Mouse (Mus musculus) heart, postnatal 25 days (tissue): ENCODE results near the gene Arap1. TPM values are rescaled to one million over a fixed set of nuclear protein-coding genes. Genes with fewer than 3 reads are reported as not detected.

Source experiments
- DNase-seq: peaks from one replicate; pipeline ENCODE4 v3.0.0; 2022; ENCODE audit warnings: low spot score
- intact Hi-C: fragments of 180-260 bp; cut with DNase I; formaldehyde crosslinking; loops from one replicate; pipeline ENCODE4 v1.15.1; 2025
- total RNA-seq, 2 experiments: library from RNA; stranded (reverse); gene quantifications; 2 replicates each; pipeline ENCODE4 v1.2.3; 2021

The Arap1 gene
- total RNA-seq, 2 experiments from 2014 or later = 31.6 to 35.9 TPM

DNA sequence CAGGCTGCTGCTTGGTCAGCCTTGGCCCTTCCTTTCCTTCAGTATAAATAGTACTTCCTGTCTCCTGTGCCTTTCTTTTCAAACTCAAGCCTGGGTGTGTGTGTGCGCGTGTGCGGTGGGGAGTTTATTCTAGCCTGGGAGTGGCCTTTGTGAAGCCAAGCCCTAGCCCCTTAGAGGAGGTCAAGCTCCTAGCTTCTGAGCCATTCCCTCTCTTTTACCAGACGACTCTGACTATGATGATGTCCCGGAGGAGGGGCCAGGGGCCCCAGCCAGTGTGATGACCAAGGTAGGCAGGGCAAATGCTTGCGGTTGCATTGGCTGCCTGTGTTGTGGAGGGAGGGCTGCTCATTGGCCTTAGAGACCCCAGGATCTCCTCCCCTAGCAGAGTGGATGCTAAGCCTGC, 37.5 kb downstream of the Arap1 start:
- no peak for DNase-seq
- intact Hi-C loops = no loop called here

DNA sequence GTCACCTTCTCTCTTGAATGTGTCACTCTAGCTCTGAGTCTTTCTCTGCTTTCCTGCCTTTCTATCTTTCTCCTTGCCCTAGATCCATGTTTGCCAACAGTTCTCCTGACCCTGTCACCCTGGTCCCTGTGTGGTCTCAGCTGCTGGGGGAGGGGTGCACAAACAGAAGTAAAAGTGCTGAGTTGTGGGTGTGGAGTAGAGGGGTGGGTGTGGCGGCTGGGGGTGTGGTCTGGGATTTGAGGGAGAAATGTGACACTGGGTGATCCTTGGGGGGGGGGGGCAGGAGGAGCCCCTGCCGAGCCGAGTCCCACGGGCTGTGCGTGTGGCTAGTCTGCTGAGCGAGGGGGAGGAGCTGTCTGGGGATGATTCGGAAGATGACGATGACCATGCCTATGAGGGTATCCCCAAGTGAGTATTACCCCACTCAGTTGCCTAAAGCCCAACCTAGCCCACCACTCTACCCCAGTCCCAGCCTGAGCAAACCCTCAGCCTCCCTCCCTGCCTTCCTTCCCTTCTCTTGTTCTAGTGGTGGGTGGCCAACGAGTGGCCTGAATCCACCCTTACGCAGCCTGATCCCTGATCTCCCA, 38.1 kb downstream of the Arap1 start:
- no peak for DNase-seq
- intact Hi-C loops = no loop called here

DNA sequence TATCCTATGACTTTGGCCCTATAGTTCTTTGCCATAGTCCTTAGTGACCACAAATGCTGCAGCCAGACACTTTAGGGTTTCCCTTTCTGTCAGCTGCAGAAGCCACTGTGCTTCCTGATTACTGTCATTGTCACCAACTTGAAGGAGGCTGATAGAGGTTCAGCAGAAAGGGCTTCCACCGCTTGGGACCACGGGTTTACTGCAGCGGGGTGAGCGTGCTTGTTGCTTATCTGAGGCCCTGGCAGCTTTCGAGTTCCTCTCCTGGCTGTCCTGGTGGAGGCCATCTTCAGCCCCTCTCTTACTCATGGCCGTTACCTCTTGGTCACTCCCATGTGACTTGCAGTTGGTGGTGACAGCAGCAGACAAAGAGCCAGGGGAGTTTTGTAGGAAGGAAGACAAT, 41.4 kb downstream of the Arap1 start:
- no peak for DNase-seq
- intact Hi-C loops = no loop called here

DNA sequence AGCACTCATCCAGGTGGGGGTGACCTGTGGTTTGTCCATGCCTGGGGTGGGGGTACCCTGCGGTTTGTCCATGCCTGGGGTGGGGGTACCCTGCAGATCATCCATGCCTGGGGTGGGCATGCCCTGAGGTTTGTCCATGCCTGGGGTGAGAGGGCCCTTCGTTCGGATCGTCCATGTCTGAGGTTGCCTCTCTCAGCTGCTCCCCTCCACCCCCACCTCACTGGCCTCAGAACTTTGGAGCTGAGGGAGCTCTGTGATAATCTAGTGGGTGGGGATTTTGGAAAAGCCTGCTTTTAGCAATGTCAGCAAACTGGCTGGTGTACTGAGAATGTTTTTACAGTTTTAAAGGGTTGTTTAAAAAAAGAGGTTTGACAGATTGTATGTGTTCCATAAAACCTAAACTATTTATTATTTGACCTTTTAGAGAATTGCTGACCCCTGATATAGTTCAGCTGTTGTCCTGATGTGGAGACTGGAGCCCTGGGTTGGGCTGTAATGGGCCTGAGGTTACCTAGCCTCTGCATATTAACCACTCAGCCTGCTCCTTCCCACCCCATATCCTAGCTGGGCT, 44.1 kb downstream of the Arap1 start:
- intact Hi-C loops = no loop called here
- no peak for DNase-seq

DNA sequence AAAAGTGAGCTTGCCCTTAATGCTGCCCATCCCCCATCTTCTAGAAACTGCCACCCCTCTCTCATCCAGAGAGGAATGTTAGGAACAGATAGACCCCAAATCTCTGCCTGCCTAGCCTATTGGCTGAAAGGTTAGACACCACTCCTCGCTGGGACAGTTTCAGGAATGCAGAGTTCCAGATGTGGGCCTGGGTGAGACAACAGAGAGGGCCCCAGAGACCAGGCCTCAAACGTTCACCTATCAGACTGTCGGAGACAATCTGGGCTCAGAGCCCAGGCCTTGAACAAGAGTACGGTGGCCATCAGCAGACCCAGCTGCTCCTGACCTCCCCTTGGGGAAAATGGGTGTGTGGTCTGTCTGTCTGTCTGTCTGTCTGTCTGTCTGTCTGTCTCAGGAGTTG, 45.1 kb downstream of the Arap1 start:
- DNase-seq = no peak
- intact Hi-C loops = no loop called here

DNA sequence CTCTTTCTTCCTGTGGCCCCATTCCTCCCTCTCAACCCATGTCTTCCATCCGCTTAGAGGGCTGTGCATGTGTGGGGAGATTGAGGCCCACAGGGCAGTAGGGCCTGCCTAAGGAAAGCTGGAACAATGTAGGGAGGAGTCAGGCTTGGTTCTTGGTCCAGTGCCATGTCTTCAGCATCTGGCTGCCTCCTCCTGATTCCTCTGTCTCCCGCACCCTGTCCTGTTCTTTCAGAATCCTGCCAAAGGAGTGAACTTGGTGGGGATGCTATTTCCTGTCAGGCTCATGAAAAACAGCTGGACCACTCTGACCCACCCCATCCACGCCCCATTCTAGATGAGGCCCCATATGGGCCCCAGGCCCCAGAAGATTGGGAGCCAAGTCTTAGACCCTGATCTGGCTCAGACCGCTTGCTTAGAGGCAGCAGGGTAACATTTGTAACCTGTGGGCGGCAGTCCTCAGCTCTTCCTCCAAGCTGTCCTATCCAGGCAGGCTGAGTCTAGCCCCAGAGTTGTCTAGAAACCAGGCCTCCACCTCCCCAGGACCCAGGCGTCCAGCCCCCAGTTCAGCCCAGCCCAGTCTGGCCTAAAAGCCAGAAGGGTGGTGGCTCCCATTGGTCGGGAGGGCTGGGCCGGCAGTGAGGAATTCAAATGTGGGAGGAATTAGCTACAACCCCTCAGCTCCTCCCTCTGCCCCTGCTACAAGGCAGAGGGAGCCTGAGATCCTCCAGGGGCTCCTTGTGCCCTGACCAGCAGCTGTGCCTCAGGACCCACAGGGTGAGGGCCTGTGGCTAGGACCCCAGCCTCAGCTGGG, 46.0 kb downstream of the Arap1 start:
- intact Hi-C loops = no loop called here

DNA sequence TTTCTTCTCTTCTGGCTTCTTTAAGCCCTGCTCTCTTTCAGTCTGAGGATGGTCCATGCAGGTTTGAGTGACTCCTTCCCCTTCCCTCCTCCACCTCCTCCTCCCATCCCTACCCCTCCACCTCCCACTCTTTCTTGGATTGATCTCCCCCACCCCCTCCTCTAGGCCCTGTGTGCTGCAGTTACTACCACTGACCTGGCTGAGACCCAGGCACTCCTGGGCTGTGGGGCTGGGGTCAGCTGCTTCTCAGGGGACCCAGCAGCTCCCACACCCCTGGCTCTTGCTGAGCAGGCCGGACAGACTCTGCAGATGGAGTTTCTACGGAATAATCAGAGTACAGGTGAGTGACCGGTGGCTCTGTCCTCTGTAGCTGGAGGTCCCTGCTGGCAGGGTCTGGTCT, 46.7 kb downstream of the Arap1 start:
- no peak for DNase-seq
- intact Hi-C loops = no loop called here

More for the DNA sequence above, 46.0 kb downstream of the Arap1 start:
- peak; percentile 85 for DNase-seq

DNA sequence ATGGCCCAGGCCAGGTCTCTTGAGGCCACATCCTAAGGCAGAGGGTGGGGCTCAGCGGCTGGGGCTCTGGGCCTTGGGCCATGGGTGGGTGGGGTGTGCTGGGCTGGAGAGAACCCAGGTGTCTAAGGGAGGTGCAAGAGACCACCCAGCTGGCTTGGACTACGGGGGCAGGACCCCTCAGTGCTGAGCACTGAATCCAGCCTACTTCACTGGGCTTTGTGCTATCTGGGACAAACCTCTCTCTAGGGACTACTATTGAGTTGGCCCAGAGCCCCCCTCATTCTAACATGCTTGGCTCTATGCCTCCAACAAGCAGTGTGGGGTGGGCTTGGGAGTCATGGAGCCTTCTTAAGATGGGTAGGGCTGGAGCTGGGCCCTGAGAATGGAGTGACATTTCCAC, 47.6 kb downstream of the Arap1 start:
- DNase-seq = no peak
- intact Hi-C loops = no loop called here

DNA sequence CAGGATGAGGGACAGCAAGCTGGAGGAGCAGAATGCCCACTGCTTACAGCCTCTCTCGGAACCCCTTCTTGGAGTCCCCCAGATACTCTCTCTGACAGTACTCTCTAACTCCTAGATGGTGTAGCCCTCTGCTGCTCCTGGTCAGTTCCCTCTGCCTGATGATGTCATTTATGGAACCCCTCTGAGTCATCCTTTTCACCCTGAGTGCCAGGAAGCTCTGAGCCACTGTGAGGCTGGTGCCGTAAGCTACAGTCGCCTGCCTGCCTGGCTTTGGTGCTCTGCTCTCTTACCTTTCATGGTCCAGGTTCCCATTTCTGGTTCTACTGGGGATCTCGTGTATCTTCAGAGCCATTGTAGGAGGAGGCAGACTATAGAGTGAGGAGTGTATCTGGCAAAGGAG, 49.3 kb downstream of the Arap1 start:
- intact Hi-C loops = no loop called here
- no peak for DNase-seq

DNA sequence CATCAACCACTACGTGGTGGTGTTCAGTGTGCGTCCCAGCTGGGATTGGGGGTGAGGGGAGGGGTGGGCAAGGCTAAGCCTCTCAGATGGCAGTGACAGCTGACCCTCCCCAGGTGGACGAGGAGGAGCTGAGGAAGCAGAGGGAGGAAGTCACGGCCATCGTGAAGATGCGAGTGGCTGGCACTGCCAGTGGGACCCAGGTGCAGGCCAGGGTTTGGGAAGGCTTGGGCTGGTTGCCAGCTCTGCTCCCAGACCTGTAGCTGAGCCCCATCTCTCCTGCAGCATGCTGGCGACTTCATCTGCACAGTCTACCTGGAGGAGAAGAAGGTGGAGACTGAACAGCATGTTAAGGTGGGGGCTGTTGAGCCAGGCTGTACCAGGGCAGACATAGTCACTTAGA, 53.6 kb downstream of the Arap1 start:
- intact Hi-C loops = no loop called here
- DNase-seq = no peak

DNA sequence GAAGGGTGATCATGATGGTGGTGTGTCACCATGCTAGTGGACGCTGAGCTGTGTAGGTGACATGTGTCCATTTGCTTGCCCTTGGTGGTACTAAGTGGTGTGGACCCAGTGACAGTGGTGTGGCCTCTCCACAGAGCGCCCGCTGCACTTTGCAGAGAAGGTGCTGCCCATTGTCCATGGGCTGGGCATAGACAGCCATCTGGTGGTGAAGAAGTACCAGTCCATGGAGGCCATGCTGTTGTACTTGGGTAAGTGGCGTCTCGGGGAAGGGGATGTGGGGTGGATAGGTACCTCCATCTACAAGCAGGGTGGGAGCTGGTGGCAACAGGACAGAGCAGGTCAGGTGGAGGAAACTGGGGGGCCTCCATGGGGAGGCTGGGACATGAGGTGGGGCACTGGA, 56.0 kb downstream of the Arap1 start:
- intact Hi-C loops = no loop called here
- DNase-seq = no peak

DNA sequence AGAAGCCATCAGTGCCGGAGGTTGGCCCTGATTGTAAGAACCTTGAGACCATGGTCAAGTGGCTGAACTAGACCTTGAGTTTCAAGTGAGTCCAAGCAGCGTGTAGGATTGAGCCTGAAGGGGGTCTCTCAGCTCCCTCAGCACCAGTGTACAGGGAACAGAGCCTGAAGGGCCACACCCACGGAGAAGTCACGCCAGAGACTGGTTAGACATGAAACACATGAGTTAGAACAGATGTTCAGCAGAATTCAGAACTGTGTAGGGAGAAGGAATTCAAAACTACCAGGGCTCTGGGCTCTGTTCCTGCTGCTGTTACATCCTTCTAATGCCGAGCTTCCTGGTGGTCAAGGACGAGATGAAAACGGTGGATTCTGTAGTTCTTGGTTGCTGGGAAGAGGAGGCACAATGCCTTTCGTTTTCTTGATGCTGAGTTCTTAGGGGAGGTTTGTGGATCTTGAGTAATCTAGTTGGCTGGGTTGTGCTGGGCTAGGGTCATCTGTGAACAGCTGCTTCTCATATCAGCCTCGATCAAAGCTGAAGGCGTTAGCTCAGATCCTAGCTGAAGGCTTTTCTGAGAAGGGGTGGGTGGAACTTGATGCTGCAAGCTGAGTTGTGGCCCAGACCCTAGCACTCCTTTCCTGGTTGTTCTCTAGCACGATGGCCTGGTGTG, 62.5 kb downstream of the Arap1 start, which contains the start of gene Gm45837:
TSS of gene Gm45837 (plus strand) at position 620 of the 670 bp plus-strand sequence.
- no peak for DNase-seq
- intact Hi-C loops = loop anchor here (5.0 kb wide), 1 partner anchor 212 kb away; no protein-coding TSS in a partner anchor

DNA sequence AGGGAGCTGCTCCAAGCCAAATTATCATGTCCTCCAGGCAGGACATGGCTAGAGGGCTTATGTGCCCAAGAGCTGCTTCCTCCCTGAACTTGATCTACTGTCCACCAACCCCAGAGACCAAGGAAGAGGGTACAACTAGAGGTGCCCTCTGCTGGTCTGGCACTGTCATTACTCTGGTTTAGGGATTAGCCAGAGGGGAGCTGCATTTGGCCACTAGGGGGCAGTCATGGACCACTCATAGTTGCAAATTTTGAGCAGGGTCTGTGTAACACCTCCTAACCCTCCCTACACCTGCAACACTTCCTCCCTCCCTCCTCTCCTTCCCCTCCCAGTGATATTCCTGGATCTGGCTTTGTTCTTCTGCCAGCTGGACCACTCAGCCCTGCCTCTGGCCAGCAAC, 64.9 kb downstream of the Arap1 start:
- peak; percentile 45 for DNase-seq
- intact Hi-C loops = loop anchor here (2.0 to 5.0 kb wide), 3 partner anchors 38 to 210 kb away; no protein-coding TSS in a partner anchor

DNA sequence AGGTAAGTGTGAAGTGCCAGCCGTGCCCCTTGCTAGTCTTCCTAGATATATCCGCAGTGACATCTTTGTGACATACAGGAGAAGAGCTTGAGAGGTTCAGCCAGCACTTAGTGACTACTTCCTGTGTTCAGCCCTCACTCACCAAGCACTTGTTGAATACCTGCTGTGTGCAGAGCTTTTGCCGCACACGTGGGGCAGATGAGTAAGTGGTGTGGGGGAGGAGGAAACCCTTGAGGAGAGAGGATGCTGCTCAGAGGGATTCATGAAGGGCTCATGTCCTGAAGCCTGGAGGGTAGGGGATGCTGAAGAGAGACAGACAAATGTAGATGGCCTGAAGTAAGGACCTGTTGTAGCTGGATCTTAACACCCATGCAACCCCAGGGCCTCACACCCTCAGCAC, 66.3 kb downstream of the Arap1 start:
- intact Hi-C loops = loop anchor here (5.0 kb wide), 1 partner anchor 208 kb away; no protein-coding TSS in a partner anchor
- no peak for DNase-seq

DNA sequence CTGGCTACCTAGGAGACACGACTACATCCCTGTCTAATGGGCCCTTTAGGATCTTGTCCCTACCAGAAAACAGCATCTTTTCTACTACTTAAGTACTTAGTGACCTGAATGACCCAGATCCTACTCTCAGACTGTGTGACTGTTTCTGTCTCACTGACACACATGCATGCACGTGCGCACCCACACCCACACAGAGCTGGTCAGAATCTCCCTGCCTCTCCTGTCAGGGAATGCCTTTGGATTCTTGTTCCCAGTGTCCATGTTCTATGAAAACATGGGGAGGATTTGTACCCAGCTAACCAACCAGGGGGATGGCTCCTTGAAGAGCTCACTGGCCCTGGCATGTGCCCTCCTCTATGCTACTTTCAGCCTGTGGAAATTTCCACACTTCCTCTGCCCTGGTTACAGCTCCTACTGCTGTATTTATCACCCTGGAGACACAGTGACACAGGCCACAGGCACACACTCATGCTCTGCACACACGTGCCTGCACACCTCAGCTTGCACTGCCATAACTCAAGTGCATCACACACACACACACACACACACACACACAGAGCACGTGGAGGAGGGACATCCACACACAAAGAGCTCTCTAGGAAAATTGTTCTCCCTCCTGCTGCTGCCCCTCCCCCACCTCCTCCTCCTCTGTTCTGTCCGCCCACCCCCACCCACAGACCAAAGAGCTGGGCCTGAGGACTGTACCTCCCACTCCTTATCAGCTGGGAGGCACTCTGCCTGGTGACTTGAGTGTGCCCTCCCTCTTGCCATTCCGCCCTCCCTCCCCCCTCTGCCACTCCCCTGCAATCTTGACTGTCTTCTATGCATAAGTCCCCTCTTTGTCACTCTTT, 67.0 kb downstream of the Arap1 start:
- intact Hi-C loops = loop anchor here (5.0 kb wide), 1 partner anchor 207 kb away; no protein-coding TSS in a partner anchor

DNA sequence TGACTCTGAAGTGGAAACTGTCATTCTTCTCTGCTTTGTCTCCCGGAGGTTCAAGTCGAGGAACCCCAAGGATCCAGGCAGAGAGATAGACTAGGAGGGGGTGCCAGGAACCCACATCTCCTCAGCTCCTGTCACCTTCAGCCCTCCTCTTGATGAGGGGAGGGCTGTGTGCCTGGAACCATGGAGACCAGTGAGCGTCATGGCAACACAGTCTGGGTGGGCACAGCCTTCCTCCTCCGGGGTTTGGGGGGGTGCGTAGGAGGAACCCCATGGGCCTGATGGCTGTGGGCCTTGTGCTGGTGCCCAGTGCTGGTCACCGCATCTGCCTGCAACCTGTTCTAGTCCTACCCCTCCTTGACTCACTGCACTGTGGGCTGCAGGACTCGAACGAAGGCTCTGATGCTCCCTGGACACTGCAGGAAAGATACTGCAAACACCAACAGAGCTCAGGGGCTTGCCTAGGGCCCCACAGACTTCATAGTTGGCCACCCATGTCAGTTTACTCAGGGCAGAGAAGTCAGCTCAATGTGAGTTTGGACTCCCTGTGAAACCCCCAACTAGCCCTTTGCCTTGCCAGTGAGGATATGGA, 67.7 kb downstream of the Arap1 start:
- intact Hi-C loops = no loop called here
- DNase-seq = no peak

More for the DNA sequence above, 67.0 kb downstream of the Arap1 start:
- DNase-seq = no peak

DNA sequence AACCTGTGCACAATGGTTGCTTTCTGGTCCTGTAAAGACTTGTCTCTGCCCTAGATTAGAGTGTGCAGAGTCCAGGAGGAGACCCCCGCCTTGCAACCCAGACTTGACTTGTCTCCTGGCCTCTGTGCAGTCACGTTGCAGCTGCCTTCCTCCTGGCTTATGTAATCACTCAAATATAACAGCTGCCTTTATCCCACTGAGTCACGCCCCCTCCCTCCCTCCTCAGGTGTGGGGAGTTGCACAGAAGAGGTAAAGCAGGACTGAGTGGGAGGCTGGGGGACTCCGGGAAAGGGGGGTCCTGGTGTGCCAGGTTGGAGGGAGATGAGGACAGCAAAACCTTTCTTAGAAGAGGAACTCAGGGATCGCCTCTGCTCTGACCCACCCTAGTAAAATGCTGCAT, 68.5 kb downstream of the Arap1 start:
- no peak for DNase-seq
- intact Hi-C loops = no loop called here

DNA sequence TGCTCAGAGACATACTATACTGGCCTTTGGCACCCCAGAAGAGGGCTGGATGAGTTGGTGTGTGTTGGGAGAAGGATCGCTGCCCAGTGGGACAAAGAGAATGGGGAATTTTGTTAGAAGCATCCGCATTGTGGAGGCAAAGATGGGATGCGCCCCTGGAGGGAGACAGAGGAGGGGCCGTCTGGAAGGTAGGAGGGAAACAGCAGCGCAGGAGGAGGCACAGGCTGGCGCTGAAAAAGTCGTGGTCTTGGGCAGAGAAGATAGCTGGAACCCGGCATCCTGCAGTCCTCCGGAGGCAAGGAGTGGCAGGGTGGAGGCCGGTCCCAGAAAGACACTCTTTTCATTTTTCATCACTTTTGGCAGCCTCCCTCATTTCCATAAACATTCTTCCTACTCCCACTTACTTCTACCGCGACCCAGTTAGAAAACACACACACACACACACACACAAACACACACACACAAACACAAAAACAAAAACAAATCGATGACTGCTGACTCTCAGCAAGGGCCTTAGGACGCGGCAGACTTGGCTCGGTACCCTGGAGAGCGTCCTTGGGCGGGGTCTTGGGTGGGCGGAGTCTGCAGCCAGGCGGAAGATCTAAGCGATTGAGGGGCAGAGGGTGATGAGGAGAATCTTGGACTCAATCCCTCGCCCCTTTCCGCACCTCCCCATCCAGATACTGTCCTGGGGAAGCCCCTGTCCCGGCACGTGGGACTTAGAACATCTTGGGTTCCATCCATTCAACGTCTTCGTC, 71.3 kb downstream of the Arap1 start:
- intact Hi-C loops = no loop called here
- DNase-seq = no peak

DNA sequence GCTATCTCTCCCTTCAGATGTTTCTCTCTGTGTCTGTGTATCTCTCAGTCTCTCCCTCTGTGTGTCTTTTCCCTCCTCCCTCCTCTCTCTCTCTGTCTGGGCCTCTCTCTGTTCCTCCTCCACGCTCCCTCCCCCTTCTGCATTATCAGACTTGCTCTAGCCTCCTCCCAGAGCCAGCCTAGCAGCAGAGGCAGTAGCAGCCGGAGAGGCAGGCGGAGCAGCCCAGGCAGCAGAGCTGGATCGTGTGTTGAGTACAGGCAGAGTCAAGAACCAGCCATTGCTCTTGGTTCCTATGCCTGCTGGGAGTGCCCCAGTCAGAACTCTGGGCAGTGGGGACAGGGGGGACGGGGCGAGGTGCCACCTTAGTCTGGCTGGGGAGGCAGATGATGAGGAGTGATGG, 73.7 kb downstream of the Arap1 start, which contains the start of gene Pde2a:
TSS of gene Pde2a (plus strand) at position 163 of the 400 bp plus-strand sequence.
- DNase-seq = no peak
- intact Hi-C loops = no loop called here
